Mouse (Mus musculus): ENCODE results near the gene Pms2.

DNA sequence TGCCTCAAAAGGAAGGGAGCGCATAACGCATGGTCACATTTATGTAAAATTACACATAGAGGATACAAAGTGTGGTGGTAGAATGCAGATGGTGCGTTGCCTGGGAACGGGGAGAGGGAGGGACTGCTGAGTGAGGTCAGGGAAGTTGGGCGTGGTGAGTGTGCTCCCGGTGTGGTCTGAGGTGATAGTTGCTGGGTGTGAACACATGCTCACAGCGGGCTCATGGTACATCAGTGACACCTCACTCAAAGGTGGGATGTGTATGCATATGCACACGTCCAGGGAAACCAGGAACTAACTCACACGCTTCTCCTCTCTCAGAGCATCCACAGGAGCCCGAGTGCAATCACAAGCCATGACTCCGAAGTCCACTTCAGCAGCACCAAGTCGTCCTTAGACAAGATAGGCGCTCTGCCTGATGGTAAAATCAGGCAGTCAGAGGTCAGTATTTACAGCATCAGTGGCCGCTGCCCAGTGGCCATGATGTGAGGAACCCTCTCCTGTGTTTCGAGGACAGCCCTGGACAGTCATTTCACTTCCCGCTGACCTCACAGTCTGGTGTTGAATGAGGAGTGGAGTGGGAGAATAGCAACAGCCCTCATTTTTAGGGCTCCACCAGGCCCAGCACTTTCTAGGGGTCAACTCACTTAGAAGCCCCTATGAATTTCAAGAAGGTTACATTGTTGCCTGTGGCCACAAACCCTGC is 67.1 kb downstream of the Pms2 start:
- TF ChIP-seq CTCF (IDR thresholded peaks at IDR 0.05; ENCODE audit: control insufficient read depth, insufficient read depth, low read length) (no peak), POLR2A (IDR thresholded peaks at IDR 0.05; ENCODE audit: borderline replicate concordance, control insufficient read depth, low read depth, low read length) (no peak)

Data from bone marrow, adult 2 months (tissue).